ENCODE assay signal across 9 mouse cellular contexts in the genomic region with DNA sequence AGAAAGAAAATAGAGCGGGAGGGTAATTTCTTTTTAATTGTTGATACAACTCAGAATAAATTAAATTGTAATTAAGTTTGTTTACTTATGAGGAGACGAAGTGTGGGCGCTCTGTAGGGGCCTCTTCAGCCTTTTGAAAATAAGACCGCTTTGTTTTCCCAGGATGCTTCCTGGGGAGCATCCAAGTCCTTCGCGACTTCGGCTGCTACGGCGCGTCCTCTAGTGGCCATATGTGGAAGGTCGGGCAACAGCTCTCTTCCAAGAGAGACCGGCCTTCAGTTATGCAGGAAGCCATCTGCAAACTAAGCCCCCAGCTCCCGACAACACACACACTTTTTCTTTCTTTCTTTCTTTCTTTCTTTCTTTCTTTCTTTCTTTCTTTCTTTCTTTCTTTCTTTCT. TPM values are rescaled to one million over a fixed set of nuclear protein-coding genes. Genes with fewer than 3 reads are reported as not detected.
A peak's percentile ranks its signal among the peaks of the same experiment; 100 is the strongest.
DNase-seq lines count a peak whose midpoint lies in the region; ATAC-seq and TF ChIP-seq lines count a peak whose summit lies in the region.
"Had no signal": no experiment of that assay in that cellular context is flagged by ENCODE, and none has a peak within 500 bp of the region (broad histone marks: within the 10 kb centered on the region; RNA-seq: fewer than 3 reads in every experiment).

No protein-coding gene starts in this region.

- no peak for TF ChIP-seq POLR2A in ES-Bruce4 (IDR thresholded peaks at IDR 0.05; ENCODE audit: insufficient read depth, low read length)

- DNase-seq in c-Kit-positive CD71-positive TER-119-positive erythroid progenitor cells, embryonic 14.5 days (ENCODE audit: low spot score), result peak; percentile 35
- peak; percentile 91 for DNase-seq in forebrain, postnatal 0 days
- peak; percentile 89 for DNase-seq in hindbrain, embryonic 10.5 days (ENCODE audit: low spot score)
- peak; percentile 71 for DNase-seq in layer of hippocampus, adult 9-11 months
- DNase-seq in lung, postnatal 10 days, result peak; percentile 88
- DNase-seq in retina, adult 2 months (ENCODE audit: low read depth, low spot score), result peak; percentile 29
- DNase-seq in thymus, postnatal 25 days, result peak; percentile 81

- peaks cover 10% of the 10 kb centered on the region for H3K9me3 ChIP-seq in ES-Bruce4 (replicated peaks; ENCODE audit: control insufficient read depth, insufficient read depth, low read length, poor library complexity, severe bottlenecking)
- 0 out of 2 replicates have a peak, but pooled peaks cover 6% of the 10 kb centered on the region for H3K9me3 ChIP-seq in forebrain, postnatal 0 days (ENCODE audit: low read length)
- peaks cover 13% of the 10 kb centered on the region for H3K9me3 ChIP-seq in hindbrain, embryonic 10.5 days

- no peaks in the 10 kb centered on the region for H3K27me3 ChIP-seq in ES-Bruce4 (ENCODE audit: control insufficient read depth, insufficient read depth, low read length, poor library complexity, severe bottlenecking)
- H3K27me3 ChIP-seq in forebrain, postnatal 0 days (ENCODE audit: insufficient read depth, low read length), result no peaks in the 10 kb centered on the region
- H3K27me3 ChIP-seq in hindbrain, embryonic 10.5 days (ENCODE audit: insufficient read depth, poor library complexity, severe bottlenecking), result no peaks in the 10 kb centered on the region

- ATAC-seq in forebrain, postnatal 0 days, result peak; percentile 80

- no peaks in the 10 kb centered on the region for H3K4me1 ChIP-seq in ES-Bruce4 (ENCODE audit: control insufficient read depth, insufficient read depth, low read length)
- H3K4me1 ChIP-seq in forebrain, postnatal 0 days (ENCODE audit: insufficient read depth), result no peaks in the 10 kb centered on the region
- H3K4me1 ChIP-seq in hindbrain, embryonic 10.5 days (replicated peaks), result peaks cover 8% of the 10 kb centered on the region

- no peak for TF ChIP-seq EP300 in ES-Bruce4 (IDR thresholded peaks at IDR 0.05; ENCODE audit: insufficient read depth, low read depth, low read length)

- no peak overlapping the region for H3K4me3 ChIP-seq in ES-Bruce4 (ENCODE audit: low read depth, low read length)
- peak overlapping the region; percentile 12; the same call in 1 of the 2 replicates for H3K4me3 ChIP-seq in forebrain, postnatal 0 days (ENCODE audit: low read depth, low read length)
- H3K4me3 ChIP-seq in hindbrain, embryonic 10.5 days, result peak overlapping the region; percentile 33; the same call in 1 of the 2 replicates

- no peaks in the 10 kb centered on the region for H3K36me3 ChIP-seq in ES-Bruce4 (ENCODE audit: control insufficient read depth, insufficient read depth, low read length, poor library complexity, severe bottlenecking)
- no peaks in the 10 kb centered on the region for H3K36me3 ChIP-seq in forebrain, postnatal 0 days (ENCODE audit: insufficient read depth)
- H3K36me3 ChIP-seq in hindbrain, embryonic 10.5 days, result no peaks in the 10 kb centered on the region

- no peak overlapping the region for H3K27ac ChIP-seq in ES-Bruce4 (ENCODE audit: insufficient read depth, low read length)
- no peak overlapping the region for H3K27ac ChIP-seq in forebrain, postnatal 0 days (ENCODE audit: low read depth, low read length)
- H3K27ac ChIP-seq in hindbrain, embryonic 10.5 days, result peak overlapping the region; percentile 79
- H3K27ac ChIP-seq: macrophage had no signal

- H3K4me2 ChIP-seq in forebrain, postnatal 0 days (ENCODE audit: low read depth), result peak overlapping the region; percentile 34

- 2% methylated on average over 13 of the region's 13 CpGs for WGBS in forebrain, postnatal 0 days
- 1% methylated on average over 13 of the region's 13 CpGs for WGBS in hindbrain, embryonic 10.5 days

- peak; percentile 89 for TF ChIP-seq CTCF in ES-Bruce4 (IDR thresholded peaks at IDR 0.05; ENCODE audit: low read depth, low read length)
- peak; percentile 92 for TF ChIP-seq CTCF in forebrain, postnatal 0 days (IDR thresholded peaks at IDR 0.05; ENCODE audit: low read depth)

- H3K9ac ChIP-seq in ES-Bruce4 (ENCODE audit: low read depth, poor library complexity, severe bottlenecking), result no peak overlapping the region
- H3K9ac ChIP-seq in forebrain, postnatal 0 days, result no peak overlapping the region

RNA-seq across cellular contexts. Expression of a gene that starts 54.1 kb away (rescaled TPM):
- 87.1 and 90.8 TPM in 2 replicates for polyA plus RNA-seq in ES-Bruce4 (2011; ENCODE audit: insufficient read depth, insufficient read length, low read depth, missing spikeins)
- total RNA-seq in forebrain, postnatal 0 days (2014; rRNA removed), result 46.1 and 57.4 TPM in 2 replicates
- 7.2 and 14.2 TPM in 2 replicates for polyA plus RNA-seq in forebrain, postnatal 0 days (2015; fragmentation: Nextera tagmentation; extraction: Ambion mirVana)
- polyA plus RNA-seq in hindbrain, embryonic 10.5 days (2016; fragmentation: Nextera tagmentation; extraction: Ambion mirVana), result 15.8 and 17.1 TPM in 2 replicates

Comparison
In these comparisons a context has a peak if more than half of its experiments do, and no peak if none do; other contexts are left out.
1. DNase-seq: peak in every context shown above with its lines; median percentile 91 in forebrain, postnatal 0 days; 89 in hindbrain, embryonic 10.5 days; 88 in lung, postnatal 10 days; 81 in thymus, postnatal 25 days; 71 in layer of hippocampus, adult 9-11 months; 35 in c-Kit-positive CD71-positive TER-119-positive erythroid progenitor cells, embryonic 14.5 days; 29 in retina, adult 2 months.